Mouse (Mus musculus) embryonic facial prominence, embryonic 15.5 days (tissue): ENCODE measurements around the gene Sbno1. TPM values are rescaled to one million over a fixed set of nuclear protein-coding genes. Genes with fewer than 3 reads are reported as not detected.
"Not testable (repeated sequence)": the region's sequence is repeated elsewhere in the genome, so short reads cannot be mapped to it uniquely, and the experiment has no call there.

Experiments used
- ATAC-seq: fragments of 200-750 bp; cut with Nextera tagmentation; 2 replicates; pipeline ENCODE4 v1.8.0; 2017; ENCODE audit warnings: low read depth, moderate TSS enrichment; ENCODE audit not compliant: insufficient number of reproducible peaks, low FRiP score, low TSS enrichment
- H3K27ac ChIP-seq: fragments of 300-500 bp; sonication (generic); replicated peaks from 2 replicates; pipeline ENCODE4 v1.5.1; 2015; ENCODE audit warnings: mild to moderate bottlenecking, inconsistent platforms
- H3K27me3 ChIP-seq: fragments of 300-500 bp; sonication (generic); 2 replicates; pipeline ENCODE4 v1.6.1; 2015; ENCODE audit warnings: inconsistent platforms
- H3K36me3 ChIP-seq: fragments of 300-500 bp; sonication (generic); 2 replicates; pipeline ENCODE4 v1.6.1; 2015; ENCODE audit warnings: mild to moderate bottlenecking, inconsistent platforms
- H3K4me1 ChIP-seq: fragments of 300-500 bp; sonication (generic); 2 replicates; pipeline ENCODE4 v1.6.1; 2015; ENCODE audit warnings: inconsistent platforms
- H3K4me2 ChIP-seq: fragments of 300-500 bp; sonication (generic); replicated peaks from 2 replicates; pipeline ENCODE4 v1.6.1; 2015; ENCODE audit warnings: mild to moderate bottlenecking, inconsistent platforms
- H3K4me3 ChIP-seq: fragments of 300-500 bp; sonication (generic); replicated peaks from 2 replicates; pipeline ENCODE4 v1.5.1; 2015; ENCODE audit warnings: mild to moderate bottlenecking, inconsistent platforms
- H3K9ac ChIP-seq: fragments of 300-500 bp; sonication (generic); 2 replicates; pipeline ENCODE4 v1.6.1; 2015; ENCODE audit warnings: inconsistent platforms
- H3K9me3 ChIP-seq: fragments of 300-500 bp; sonication (generic); replicated peaks from 2 replicates; pipeline ENCODE4 v1.6.1; 2016; ENCODE audit warnings: inconsistent platforms
- WGBS: fragments of 180-500 bp; shearing (Covaris S2); methylation state at CpG from one replicate; pipeline ENCODE4 v1.1.7; 2015; 5-methylcytosine and 5-hydroxymethylcytosine counted together
- polyA plus RNA-seq: library from polyadenylated mRNA; unstranded; fragments of >200 nt; fragmentation: Nextera tagmentation; extraction: Ambion mirVana; gene quantifications from 2 replicates; pipeline ENCODE4 v1.2.1, GENCODE M21; 2015

Sbno1 gene
- polyA plus RNA-seq, 1 experiment from 2014 or later = 75.9 TPM

- Histone ChIP-seq H3K4me2 (peak overlapping the region; percentile 89), H3K9me3 (no peaks in the 10 kb centered on the region), H3K4me1 (peaks cover 27% of the 10 kb centered on the region), H3K27me3 (no peaks in the 10 kb centered on the region), H3K36me3 (peaks cover 26% of the 10 kb centered on the region), H3K9ac (peak overlapping the region; percentile 97; the same call in 1 of the 2 replicates), H3K27ac (peak overlapping the region; percentile 98), H3K4me3 (peak overlapping the region; percentile 90)
- ATAC-seq = peak; percentile 70
- WGBS = 23% methylated on average over 7 of the region's 7 CpGs
Observed at GRCm38 (mm10) chr5:124351111-124351560, 74.7 kb downstream of the Sbno1 start.

DNA sequence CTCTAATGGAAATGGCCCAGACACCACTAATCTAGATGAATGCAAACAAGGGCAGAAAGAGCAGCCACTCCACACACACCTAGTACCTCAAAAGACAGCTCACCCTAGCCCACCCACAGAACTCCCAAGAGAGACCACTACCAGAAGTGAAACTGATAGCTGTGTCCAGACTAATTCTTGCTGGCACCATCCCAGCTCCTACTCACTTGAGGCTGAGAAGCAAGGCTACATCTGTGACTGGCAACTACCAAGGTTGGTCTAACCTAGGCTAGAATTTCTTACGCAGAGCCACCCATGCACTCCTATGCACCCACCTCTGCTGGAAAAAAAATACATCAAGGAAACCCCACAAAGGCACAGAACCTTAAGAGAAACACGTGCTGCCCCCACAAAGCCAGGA lies 75.5 kb downstream of the Sbno1 start:
- Histone ChIP-seq H3K27me3 (no peaks in the 10 kb centered on the region), H3K9me3 (no peaks in the 10 kb centered on the region), H3K4me1 (peaks cover 27% of the 10 kb centered on the region), H3K36me3 (peaks cover 28% of the 10 kb centered on the region), H3K4me3 (no peak overlapping the region), H3K9ac (no peak overlapping the region), H3K4me2 (peak overlapping the region; percentile 89; the same call in 1 of the 2 replicates), H3K27ac (peak overlapping the region; percentile 98; the same call in 1 of the 2 replicates)
- 69% methylated on average over 2 of the region's 2 CpGs for WGBS
- no peak for ATAC-seq

DNA sequence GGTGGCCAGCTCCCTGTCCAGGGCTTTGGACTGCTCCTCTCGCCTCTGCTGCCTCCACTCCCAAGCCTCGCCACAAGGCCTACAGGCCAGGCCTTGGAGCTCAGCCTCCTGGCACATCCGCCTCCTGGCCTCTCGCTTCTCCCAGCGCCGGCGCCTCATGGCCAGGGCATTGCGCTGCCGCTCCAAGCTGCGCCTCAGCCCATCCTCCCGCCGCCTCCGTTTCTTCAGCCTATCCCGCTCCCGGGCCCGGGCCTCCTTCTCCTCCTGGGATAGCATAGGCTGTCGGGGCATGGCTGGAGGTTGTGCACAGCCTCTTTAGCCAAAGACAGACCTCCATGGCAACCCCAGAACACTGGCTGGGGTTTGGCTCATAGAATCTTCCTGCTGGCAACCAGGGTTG lies 76.6 kb downstream of the Sbno1 start:
- H3K27ac ChIP-seq = no peak overlapping the region
- no peak for ATAC-seq
- peaks cover 39% of the 10 kb centered on the region for H3K36me3 ChIP-seq
- 92% methylated on average over 17 of the region's 17 CpGs for WGBS
- H3K9me3 ChIP-seq = no peaks in the 10 kb centered on the region
- H3K4me3 ChIP-seq = no peak overlapping the region
- H3K9ac ChIP-seq = no peak overlapping the region
- H3K4me1 ChIP-seq = peaks cover 27% of the 10 kb centered on the region
- H3K27me3 ChIP-seq = no peaks in the 10 kb centered on the region
- no peak overlapping the region for H3K4me2 ChIP-seq

GRCm38 (mm10) chr5:124342897-124343296 lies 82.9 kb downstream of the Sbno1 start:
- no peak overlapping the region for H3K9ac ChIP-seq
- peaks cover 24% of the 10 kb centered on the region for H3K36me3 ChIP-seq
- 72% methylated on average over 8 of the region's 8 CpGs for WGBS
- H3K27me3 ChIP-seq = no peaks in the 10 kb centered on the region
- peaks cover 21% of the 10 kb centered on the region for H3K4me1 ChIP-seq
- H3K4me3 ChIP-seq = no peak overlapping the region
- ATAC-seq = no peak
- no peaks in the 10 kb centered on the region for H3K9me3 ChIP-seq
- H3K27ac ChIP-seq = no peak overlapping the region
- no peak overlapping the region for H3K4me2 ChIP-seq

DNA sequence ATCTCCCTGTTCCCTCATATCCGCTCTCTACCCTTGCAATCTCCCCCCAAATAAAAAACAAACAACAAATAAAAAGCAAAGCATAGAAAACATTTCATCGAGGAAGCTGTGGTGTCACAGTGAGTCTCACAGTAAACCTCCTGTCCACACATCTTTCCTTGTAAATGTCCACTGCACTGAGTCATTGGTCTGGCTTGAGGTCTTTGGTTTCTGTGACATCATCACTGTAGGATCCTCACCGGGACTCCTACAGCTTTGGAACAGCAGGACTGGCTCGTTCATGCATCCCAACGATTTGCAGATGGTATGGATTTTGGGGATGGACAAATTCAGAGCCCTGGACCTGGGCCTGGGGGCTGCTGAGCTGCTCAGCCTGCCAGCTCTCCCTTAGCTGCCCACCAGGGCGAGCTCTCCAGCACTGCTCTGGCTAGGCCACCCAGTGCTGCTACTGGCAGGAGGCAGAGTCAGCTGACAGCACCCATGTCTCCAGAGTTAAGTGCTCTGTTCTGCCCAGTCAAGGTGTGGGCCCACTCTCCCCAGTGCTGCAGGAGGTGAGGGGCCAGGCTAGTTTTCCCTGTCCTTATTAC lies 84.0 kb downstream of the Sbno1 start:
- not testable (repeated sequence) for H3K9ac ChIP-seq, H3K27ac ChIP-seq, H3K27me3 ChIP-seq, H3K9me3 ChIP-seq, ATAC-seq, H3K4me2 ChIP-seq, H3K4me3 ChIP-seq
- 57% methylated on average over 6 of the region's 6 CpGs for WGBS
- peaks cover 21% of the 10 kb centered on the region for H3K36me3 ChIP-seq
- H3K4me1 ChIP-seq = peaks cover 21% of the 10 kb centered on the region

- 80% methylated on average over 8 of the region's 8 CpGs for WGBS
- no peaks in the 10 kb centered on the region for H3K9me3 ChIP-seq
- no peak overlapping the region for H3K4me3 ChIP-seq
- H3K27me3 ChIP-seq = no peaks in the 10 kb centered on the region
- no peak overlapping the region for H3K4me2 ChIP-seq
- peaks cover 25% of the 10 kb centered on the region for H3K4me1 ChIP-seq
- peak overlapping the region; percentile 61 for H3K27ac ChIP-seq
- no peaks in the 10 kb centered on the region for H3K36me3 ChIP-seq
- H3K9ac ChIP-seq = no peak overlapping the region
- no peak for ATAC-seq
Observed at GRCm38 (mm10) chr5:124338791-124339190, 87.0 kb downstream of the Sbno1 start.

DNA sequence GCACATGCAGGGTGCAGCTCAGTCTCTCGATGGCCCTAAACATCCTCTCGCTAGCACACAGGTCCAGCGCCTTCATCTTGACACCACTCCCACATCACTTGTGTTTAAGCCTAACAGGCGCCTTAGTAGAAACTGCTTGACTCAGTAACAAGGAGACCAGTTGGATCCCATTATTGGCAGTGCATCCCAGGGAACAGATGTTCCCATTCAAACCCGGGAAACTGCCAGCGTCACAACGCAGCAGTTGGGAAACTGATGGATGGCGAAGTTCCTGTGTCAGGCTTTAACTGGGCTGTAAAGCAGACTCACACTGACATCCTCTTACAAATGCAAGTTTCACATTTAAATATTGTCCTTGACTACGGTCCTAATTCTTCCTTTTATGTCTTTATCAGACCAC lies 87.9 kb downstream of the Sbno1 start:
- no peak for ATAC-seq
- H3K27ac ChIP-seq = 0 out of 2 replicates have a peak overlapping the region, but pooled peaks have one; percentile 34
- H3K4me1 ChIP-seq = peaks cover 25% of the 10 kb centered on the region
- H3K4me2 ChIP-seq = no peak overlapping the region
- 40% methylated on average over 9 of the region's 9 CpGs for WGBS
- no peak overlapping the region for H3K9ac ChIP-seq
- no peaks in the 10 kb centered on the region for H3K36me3 ChIP-seq
- H3K4me3 ChIP-seq = no peak overlapping the region
- no peaks in the 10 kb centered on the region for H3K9me3 ChIP-seq
- no peaks in the 10 kb centered on the region for H3K27me3 ChIP-seq

- Histone ChIP-seq H3K9me3 (no peaks in the 10 kb centered on the region), H3K36me3 (no peaks in the 10 kb centered on the region), H3K4me3 (no peak overlapping the region), H3K27ac (no peak overlapping the region), H3K4me1 (peaks cover 25% of the 10 kb centered on the region), H3K9ac (no peak overlapping the region), H3K27me3 (no peaks in the 10 kb centered on the region), H3K4me2 (no peak overlapping the region)
- ATAC-seq = no peak
- WGBS = 85% methylated on average over 9 of the region's 9 CpGs
Observed at GRCm38 (mm10) chr5:124337103-124337502, 88.7 kb downstream of the Sbno1 start.

GRCm38 (mm10) chr5:124334392-124334791 lies 91.4 kb downstream of the Sbno1 start:
- H3K27me3 ChIP-seq = no peaks in the 10 kb centered on the region
- no peak overlapping the region for H3K9ac ChIP-seq
- peak; percentile 56; the same call in 1 of the 2 replicates for ATAC-seq
- H3K4me2 ChIP-seq = no peak overlapping the region
- H3K36me3 ChIP-seq = no peaks in the 10 kb centered on the region
- H3K4me3 ChIP-seq = no peak overlapping the region
- H3K27ac ChIP-seq = peak overlapping the region; percentile 68
- H3K9me3 ChIP-seq = no peaks in the 10 kb centered on the region
- H3K4me1 ChIP-seq = peaks cover 16% of the 10 kb centered on the region
- WGBS = 45% methylated on average over 6 of the region's 6 CpGs

- Histone ChIP-seq H3K9ac (no peak overlapping the region), H3K36me3 (no peaks in the 10 kb centered on the region), H3K27me3 (no peaks in the 10 kb centered on the region), H3K4me2 (no peak overlapping the region), H3K4me3 (no peak overlapping the region), H3K4me1 (peaks cover 19% of the 10 kb centered on the region), H3K27ac (no peak overlapping the region), H3K9me3 (no peaks in the 10 kb centered on the region)
- WGBS = 89% methylated on average over 6 of the region's 6 CpGs
- ATAC-seq = no peak
Observed at GRCm38 (mm10) chr5:124330086-124330485, 95.7 kb downstream of the Sbno1 start.

DNA sequence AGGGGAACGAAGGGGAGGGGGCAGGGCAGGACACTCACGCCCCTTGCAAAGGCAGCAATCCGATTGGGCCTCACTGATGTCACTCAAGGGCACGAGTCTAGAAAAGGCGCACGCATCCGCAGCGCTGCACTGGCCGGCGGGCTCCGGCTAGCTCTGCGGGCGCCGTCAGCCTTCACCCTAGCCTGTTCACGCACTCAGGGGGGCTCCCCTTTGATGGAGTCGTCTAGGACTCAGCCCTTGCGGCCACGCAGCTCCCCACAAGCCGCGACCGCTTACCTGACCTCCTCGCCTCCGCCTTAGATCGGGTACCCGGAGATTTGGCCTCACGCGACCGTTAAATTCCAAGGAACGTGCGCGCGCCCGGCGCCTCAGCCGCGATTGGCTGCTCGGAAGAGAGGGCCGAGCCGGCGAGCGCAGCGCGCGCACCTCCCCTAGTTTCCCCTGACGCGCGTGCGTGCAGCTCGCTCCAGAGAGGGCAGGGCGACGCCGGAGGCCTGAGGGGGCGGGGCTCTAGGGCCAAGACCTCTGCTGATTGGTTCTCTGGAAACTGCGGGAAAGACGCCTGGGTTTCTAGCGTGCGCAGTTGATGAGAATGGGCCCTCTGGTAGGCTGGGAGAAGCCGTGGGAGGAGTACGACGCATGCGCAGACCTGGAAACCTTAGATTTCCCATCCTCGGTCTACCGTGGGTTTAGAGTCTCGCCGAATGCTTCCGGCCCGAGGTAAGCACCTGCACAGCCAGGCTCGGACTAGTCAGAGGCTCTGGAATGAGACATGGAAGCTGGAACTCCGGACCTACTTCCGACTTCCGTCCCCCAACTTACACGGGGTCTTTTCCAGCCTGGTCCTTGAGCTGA lies 98.1 kb downstream of the Sbno1 start, which contains the start of the genes Mphosph9 and 2810006K23Rik:
Gene Mphosph9, minus strand, starts transcription at position 463 of the 855 bp plus-strand sequence.
Gene 2810006K23Rik, plus strand, starts transcription at position 580 of the 855 bp plus-strand sequence.
- under 1% methylated on average over 72 of the region's 72 CpGs for WGBS
- peak; percentile 98 for ATAC-seq
- Histone ChIP-seq H3K4me1 (peaks cover 16% of the 10 kb centered on the region), H3K9ac (peak within 1 kb of the TSS; percentile 54), H3K27me3 (no peaks in the 10 kb centered on the region), H3K36me3 (0 out of 2 replicates have a peak, but pooled peaks cover 2% of the 10 kb centered on the region), H3K4me3 (peak within 1 kb of the TSS; percentile 69), H3K4me2 (peak within 1 kb of the TSS; percentile 76), H3K27ac (peak within 1 kb of the TSS; percentile 97), H3K9me3 (no peaks in the 10 kb centered on the region)
